Mouse (Mus musculus) myocyte (in vitro differentiated cells): ENCODE measurements around the gene Fndc3b.

Source experiments
- CEBPB ChIP-seq: IDR thresholded peaks from 2 replicates; pipeline ENCODE4 v1.6.1; 2011; ENCODE audit warnings: mild to moderate bottlenecking, moderate library complexity; ENCODE audit not compliant: poor library complexity, insufficient read depth, severe bottlenecking
- MYOD1 ChIP-seq, 3 experiments: IDR thresholded peaks; one replicate each; pipeline ENCODE4 v1.6.1; 2011; ENCODE audit warnings: control low read depth in 2 of 3, low read depth in 2 of 3, mild to moderate bottlenecking in 2 of 3, moderate library complexity in 1 of 3; ENCODE audit not compliant: insufficient read length in 2 of 3, control insufficient read depth in 1 of 3
- MYOG ChIP-seq, 3 experiments: IDR thresholded peaks; one replicate each; pipeline ENCODE4 v1.6.1; 2011; ENCODE audit warnings: control low read depth in 2 of 3, low read depth in 2 of 3, mild to moderate bottlenecking in 2 of 3; ENCODE audit not compliant: insufficient read length in 2 of 3, control insufficient read depth in 1 of 3, insufficient read depth in 1 of 3
- POLR2A ChIP-seq: IDR thresholded peaks from one replicate; pipeline ENCODE4 v1.6.1; 2011; ENCODE audit warnings: low read depth, mild to moderate bottlenecking, control low read depth, moderate library complexity; ENCODE audit not compliant: insufficient read length
- POLR2AphosphoS2 ChIP-seq: IDR thresholded peaks from one replicate; pipeline ENCODE4 v1.6.1; 2011; ENCODE audit warnings: low read depth, control low read depth; ENCODE audit not compliant: insufficient read length
- TCF12 ChIP-seq: IDR thresholded peaks from one replicate; pipeline ENCODE4 v1.6.1; 2011; ENCODE audit warnings: mild to moderate bottlenecking, control low read depth; ENCODE audit not compliant: poor library complexity, insufficient read depth, severe bottlenecking
- USF1 ChIP-seq: IDR thresholded peaks from one replicate; pipeline ENCODE4 v1.6.1; 2011; ENCODE audit warnings: low read depth, mild to moderate bottlenecking, control low read depth, moderate library complexity

GRCm38 (mm10) chr3:27696449-27696797 is 14.7 kb downstream of the Fndc3b start:
- TF ChIP-seq MYOG (IDR thresholded peaks at IDR 0.05; ENCODE audit: control insufficient read depth in 1 of 3, insufficient read depth in 1 of 3, insufficient read length in 2 of 3, low read depth in 2 of 3), result no peak
- TF ChIP-seq MYOD1 (IDR thresholded peaks at IDR 0.05; ENCODE audit: control insufficient read depth in 1 of 3, insufficient read length in 2 of 3, low read depth in 2 of 3), result no peak
- TF ChIP-seq POLR2A, result no peak
- TF ChIP-seq POLR2AphosphoS2, result no peak
- no peak for TF ChIP-seq TCF12
- TF ChIP-seq USF1, result no peak
- TF ChIP-seq CEBPB, result no peak
